Mouse (Mus musculus) cerebellum, adult 11 months (tissue): ENCODE data around the gene Podn.
A peak's percentile ranks its signal among the peaks of the same experiment; 100 is the strongest.
"Not testable (repeated sequence)": the region's sequence is repeated elsewhere in the genome, so short reads cannot be mapped to it uniquely, and the experiment has no call there.

ENCODE experiments used
- DNase-seq: peaks from one replicate; pipeline ENCODE4 v3.0.0; 2022

Gene Podn

DNA sequence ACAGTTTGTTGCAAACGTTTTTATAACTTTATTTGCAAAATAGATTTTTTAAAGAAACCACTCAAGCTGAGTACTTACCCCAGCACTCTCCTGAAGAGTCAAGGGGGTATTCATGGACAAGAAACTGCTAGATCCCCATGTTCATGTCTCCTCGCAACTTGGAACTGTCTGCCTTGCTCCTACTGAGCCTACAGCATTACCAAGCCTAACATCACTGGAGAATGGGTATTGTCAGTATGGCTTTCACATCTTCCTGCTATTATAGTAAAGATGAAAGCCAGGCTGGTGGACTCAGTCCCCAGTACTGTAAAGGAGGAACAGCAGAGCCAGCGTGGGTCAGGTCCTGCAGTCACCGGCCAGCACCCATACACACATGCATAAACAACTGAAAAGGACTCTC, at the start of gene Podn:
Podn (minus strand) TSS at position 101 of the 400 bp plus-strand sequence.
- DNase-seq: no peak

DNA sequence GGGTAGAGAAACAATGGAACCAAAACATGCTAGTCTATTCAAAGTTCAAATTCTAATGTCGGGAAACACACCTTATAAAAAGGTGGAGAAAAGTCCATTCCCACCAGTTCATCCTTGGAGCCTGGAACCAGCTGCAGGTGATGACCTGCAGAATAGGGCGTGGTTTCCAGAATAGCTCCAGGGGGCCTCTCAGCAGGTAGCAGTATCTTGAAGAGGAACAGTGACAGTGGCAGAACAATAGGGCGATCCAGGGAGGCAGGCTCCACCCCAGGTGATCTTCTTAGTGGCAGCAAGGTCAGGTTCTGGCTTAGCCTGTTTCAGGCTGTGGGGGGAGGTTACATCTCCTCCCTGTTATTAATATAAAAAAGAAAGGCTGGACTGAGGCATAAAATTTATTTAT, 49.3 kb upstream of the Podn start:
- not testable (repeated sequence) for DNase-seq

DNA sequence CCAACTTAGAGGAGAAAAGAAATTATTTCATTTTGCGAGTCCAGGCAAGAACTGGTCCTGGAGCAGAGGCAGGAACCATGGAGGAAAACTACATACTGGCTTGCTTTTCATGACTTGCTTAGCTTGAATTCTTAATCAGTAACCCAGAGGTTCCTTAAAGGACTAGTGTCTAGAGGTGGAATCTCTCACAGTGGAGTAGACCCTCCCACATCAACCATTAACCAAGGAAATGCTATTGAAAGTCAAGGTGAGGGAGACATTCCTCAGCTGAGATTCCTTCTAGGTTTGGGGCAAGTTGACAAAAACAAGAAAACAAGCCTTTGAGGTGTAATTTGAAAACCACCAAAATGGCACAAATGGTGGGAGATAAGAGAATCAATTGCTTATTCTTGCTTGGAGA, 48.6 kb upstream of the Podn start, which contains the start of gene Scp2:
Scp2 (minus strand) TSS at position 119 of the 400 bp plus-strand sequence.
- no peak for DNase-seq

DNA sequence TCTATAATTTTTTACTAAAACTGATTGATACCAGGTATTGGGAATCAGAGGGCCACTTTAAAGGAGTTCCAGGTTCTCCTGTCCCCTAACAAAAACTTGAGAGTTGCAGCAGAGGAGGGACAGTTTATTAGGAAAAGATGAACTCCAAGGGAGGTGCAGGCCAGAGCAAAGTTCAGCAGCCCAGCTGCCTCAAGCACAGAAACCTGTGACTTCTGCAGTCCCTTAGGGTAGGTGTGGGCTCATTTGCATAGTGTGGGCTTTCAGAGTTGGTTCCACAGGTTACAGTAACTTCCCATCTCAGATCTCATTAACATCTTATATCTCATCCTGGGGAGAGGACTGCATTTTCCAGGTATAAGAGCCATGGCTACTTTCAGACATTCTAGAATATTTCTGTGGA, 47.5 kb upstream of the Podn start:
- no peak for DNase-seq

DNA sequence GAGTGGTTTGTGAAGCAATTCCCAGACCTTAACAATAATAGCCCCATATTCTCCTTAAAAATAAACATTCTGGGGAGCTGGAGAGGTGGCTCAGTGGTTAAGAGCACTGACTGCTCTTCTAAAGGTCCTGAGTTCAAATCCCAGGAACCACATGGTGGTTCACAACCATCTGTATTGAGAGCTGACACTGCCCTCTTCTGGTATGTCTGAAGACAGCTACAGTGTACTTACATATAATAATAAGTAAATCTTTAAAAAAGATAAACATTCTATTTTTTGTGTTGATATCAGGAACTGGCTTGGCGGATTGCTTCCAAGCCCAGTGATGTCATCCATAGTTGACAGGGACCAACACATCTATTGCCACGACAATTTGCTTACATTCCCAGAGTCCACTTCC, 46.9 kb upstream of the Podn start:
- not testable (repeated sequence) for DNase-seq

DNA sequence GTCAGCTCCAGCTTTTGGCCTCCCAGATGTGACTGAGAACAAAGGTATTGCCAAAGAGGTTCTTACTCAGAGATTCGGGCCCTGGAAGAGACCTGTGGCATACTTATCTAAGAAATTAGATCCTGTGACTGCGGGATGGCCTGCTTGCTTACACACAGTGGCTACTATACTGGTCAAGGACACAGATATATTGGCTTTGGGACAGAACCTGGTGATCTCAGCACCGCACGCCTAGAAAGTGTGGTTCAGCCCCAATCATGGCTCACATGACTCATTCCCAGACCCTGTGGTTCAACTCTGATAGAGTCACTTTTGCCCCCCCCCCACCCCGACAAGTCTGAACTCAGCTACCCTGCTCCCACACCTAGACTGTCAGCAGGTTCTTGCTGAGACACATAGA, 40.7 kb upstream of the Podn start:
- no peak for DNase-seq

DNA sequence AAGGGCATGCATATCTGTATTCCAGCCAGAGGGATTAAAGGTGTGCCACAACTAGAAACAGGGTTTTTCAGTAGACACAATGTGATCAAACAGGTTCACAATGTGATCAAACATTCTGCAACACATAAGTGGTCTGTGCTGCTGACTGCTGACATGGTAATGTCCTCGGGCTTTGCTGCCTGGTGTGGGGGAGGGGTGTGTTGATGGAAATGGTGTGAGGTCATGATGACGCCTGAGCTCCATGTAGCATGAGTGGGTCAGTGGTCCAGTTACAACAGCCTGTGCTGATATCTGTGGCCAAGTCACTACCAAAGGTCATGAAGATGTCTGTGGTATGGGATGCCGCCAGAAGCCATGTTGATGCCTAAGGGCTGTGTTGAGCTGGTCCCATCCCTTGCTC, 34.2 kb upstream of the Podn start:
- no peak for DNase-seq

DNA sequence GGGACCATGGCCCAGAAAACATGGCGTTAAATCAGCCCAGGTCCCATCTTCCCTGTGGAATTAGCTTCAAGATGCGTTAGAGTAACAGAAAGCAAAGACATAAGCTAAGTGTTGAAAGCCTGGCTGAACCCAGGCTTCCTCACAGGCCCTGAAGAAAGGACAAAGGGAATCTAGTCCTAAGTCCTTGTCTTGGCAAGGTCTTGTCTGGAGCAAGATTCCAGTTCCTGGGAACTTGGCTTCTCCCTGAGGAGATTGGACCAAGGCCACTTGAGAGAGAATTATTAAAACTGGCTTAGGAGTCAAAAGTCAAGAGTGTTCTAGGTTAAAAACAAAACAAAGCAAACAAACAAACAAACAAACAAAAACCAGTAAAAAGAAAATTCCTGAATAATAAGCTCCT, 32.1 kb upstream of the Podn start:
- DNase-seq: no peak

DNA sequence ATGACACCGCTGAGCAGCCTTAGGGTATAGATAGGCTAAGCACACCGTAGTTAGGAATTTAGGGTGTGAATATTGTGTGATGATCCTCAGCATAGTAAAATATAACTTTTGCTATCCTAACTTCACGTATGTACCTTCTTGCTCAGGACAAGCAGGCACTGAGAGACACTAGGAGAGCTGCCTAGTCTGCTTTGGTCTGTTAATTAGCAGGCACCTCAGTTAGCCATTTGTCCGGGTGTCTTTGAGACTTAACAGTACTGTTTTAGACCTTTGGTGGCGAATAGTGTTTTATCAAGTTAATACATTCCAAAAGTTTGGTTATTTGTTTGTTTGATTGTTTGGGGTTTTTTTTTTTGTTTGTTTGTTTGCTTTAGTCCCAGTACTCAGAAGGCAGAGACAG, 31.3 kb upstream of the Podn start:
- DNase-seq: no peak

DNA sequence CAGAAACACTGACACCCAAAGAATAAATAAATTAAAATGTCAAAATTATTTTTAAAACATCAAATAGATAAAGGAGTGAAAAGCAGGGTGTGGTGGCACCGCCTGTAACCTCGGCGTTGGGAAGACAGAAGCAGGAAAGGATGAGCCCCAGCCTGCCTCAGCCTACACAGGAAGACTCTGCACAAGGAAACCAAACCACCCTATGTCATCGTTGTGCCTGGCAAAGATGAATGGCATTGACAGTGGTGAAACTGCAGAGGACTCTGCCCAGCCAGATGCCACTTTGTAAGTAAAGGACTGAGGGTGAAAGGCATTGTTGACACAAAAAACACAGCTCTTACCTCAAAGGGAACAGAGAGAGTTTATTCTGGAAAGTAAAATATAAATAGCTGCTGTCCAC, 30.0 kb upstream of the Podn start:
- no peak for DNase-seq

DNA sequence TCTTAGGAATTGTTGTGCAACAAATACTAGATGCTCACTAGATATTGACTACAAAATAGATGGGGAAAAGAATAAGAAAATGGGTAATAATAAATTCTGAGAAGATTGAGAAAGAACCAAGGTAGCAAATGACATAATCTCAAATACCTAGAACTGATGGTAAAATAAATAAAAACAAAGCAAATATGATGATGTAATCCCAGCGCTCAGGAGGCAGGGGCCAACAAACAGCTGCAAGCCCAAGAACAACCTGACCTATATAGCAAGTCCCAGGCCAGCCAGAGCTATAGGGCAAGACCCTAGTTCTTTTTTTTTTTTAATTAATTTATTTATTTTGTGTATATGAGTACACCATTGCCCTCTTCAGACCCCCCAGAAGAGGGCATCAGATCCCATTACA, 27.9 kb upstream of the Podn start:
- DNase-seq: no peak

DNA sequence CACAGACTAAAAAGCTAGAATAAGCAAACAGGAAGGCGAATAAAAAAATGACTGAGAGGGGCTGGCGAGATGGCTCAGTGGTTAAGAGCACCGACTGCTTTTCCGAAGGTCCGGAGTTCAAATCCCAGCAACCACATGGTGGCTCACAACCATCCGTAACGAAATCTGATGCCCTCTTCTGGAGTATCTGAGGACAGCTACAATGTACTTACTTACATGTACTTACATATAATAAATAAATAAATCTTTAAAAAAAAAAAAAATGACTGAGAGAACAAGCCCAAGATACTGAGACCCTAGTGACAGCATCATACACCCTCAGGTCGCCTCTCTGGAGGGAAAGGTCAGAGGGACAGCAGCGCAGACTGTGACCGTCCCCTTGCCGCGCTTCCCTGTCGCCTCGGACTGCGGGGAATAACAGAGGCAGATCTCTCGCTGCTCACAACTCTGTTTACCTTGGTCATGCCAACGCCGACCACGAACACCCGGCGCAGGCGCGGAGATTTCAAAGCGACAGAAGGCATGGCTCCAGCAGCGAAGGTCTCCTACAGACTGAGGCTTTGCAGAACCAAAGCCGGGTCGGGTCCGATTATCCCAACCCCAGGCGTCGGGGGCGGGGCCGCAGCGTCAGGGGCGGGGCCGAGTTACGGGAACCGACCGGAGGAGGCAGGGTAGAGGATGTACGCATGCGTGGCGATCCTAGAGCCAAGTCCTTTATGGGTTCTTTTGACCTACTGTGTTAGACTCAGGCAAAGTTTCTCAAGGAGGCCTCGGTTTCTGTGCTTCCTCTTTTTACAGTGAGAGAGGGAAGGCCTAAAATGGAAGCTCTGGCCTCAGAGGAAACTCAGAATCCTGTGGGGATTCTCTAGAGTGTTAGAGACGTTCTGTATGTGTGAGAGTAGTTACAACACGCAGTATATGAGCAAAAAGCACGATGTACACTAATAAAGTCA, 22.0 kb upstream of the Podn start:
- DNase-seq: peak; percentile 95

DNA sequence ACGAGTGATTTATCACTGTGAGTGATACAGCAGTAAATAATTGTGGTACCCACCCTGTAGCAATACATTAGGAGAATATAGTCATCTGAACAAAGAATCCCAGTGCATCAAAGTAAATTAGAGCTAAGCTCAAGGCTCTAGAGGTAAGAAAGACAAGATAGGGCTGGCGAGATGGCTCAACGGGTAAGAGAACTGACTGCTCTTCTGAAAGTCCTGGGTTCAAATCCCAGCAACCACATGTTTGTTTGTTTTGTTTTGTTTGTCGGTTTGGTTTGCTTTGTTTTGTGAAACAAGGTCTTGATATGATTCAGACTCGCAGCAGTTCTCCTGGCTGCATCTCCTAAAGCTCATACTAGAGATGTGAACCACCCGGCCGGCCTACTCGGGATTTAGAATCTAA, 21.2 kb upstream of the Podn start:
- DNase-seq: peak; percentile 9

DNA sequence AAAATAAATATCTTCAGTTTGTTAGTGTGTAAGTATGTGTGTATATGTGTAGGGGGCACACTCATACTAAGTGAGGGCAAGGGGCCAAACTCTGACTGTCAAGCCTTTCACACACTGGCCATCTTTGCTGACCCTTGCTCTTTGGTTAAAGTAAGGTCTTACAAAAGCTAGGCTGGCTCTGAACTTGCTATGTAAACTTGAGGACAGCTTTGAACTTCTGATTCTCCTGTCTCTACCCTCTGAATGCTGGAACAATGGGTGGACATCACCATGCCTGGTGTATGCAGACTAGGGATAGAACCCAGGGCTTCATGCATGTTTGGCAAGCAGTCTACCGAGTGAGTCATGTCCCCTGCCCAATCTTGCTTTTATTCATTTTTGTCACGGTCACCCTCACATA, 20.2 kb upstream of the Podn start:
- no peak for DNase-seq

DNA sequence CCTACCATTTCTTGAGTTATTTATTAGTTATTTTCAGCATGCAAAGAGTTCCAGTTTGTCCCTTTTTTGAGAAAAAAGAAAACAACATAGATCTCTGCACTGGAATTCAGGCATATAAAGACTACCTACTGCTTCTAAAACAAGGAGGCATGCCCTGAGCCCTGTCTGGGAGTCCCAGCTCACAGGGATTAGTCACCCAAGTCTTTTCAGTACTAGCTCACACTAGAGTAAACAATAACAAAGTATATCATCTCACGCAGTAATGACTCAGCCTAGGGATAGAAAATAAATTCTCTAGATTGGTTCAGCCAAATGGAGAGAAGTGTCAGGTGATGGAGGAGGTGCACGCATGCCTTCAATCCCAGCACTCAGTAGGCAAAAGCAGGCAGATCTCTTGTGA, 14.5 kb upstream of the Podn start:
- no peak for DNase-seq

DNA sequence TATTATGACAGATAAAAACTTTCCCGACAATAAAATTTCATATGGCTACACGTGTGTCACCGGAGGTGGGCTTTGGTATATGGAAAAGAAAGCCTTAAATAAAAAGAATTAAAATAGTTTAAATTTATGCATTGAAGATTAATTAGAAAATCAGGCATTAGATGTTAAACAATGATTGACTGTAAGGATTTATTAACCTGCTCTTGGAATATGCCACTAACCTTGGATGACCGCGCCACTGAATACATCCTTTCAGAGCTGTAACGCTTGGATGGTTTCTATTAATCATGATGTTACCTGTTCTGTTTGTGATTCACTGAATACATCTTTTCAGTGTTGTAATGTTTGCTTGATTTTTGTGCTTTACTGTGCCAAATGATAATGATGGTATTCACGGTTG, 13.5 kb upstream of the Podn start:
- no peak for DNase-seq

DNA sequence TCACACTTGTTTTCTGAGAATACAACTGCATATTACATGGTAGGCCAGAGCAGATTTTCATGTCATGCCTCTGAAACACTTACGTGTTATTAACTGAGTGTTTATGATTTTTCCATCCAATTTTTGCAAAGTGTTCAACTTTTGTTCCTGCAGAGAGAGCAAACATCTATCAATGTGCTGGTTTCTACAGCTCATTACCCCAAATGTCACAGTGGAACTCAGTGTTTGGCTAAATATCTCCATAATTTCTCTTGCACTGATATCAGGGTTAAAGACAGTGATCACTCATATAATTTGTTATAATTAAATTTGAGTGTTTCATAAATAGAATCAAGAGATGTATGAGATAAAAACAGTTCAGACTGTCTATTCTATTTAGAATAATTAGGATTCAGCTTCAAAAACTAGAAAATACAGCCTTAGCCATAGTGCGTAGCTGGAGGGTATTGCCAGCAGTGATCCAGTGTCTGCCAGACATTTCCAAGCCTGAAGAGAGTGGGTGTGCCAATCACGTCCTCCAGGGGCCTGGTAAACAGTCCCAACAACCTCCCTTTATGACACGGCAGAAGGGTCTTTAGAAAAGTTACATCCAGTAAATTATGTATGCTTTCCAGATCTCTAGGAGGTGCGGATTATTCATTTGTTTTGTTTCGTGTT, 3.4 kb downstream of the Podn start:
- DNase-seq: no peak

DNA sequence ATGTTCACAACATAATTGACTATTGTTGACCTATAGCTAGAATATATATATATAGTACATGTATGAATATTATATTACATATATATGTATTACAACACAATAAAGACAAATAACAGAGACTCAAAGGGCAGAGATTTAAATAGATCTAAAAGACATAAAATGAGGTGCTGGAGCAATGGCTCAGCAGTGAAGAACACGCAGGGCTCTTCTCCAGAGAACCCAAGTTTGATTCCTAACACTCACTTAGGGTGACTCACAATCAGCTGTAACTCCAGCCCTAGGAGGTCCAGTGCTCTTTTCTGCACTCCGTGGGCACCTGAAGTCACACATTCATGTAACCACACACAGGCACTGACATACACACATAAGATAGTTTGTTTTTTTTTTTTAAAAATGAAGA, 12.3 kb downstream of the Podn start:
- DNase-seq: no peak

DNA sequence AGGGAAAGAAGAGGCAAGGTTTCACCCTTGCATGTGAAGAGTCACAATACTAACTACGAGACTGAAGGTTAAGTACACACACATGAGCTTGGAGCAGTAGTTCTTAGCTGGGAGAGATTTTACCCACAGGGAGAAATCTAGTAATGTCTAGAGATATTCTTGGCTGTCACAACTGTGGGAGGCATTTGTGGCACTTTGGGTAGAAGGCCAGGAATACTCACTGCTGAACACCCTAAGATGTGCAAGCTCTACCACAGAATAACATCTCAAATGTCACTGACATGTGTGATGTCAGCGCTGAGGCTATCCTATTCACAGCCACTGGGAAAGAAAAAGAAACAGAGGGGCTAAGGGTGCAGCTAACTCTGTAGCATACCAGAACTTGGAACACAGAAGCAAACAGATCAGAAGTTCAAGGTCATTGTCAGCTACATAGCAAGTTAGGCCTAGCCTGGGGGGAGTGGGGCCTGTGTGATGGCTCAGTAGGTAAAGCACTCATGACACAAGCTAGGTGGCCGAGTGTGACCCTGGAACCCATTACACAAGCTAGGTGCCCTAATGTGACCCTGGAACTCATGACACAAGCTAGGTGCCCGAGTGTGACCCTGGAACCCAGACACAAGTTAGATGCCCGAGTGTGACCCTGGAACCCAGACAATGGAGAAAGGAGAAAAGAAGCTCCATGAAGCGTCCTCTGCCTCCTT, 13.1 kb downstream of the Podn start:
- DNase-seq: no peak

DNA sequence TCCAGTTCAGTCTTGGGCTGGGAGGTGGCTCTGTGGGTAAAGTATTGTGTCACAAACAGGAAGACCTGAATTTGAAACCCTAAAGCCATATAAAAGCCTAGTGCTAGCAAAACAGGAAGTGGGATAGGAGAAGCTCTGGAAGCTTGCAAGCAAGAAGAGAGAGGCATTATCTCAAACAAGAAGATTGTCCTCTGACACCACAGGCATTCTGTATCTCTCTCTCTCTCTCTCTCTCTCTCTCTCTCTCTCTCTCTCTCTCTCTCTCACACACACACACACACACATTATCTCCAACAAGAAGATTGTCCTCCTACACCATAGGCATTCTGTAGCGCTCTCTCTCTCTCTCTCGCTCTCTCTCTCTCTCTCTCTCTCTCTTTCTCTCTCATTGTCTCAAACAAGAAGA, 13.8 kb downstream of the Podn start:
- no peak for DNase-seq

DNA sequence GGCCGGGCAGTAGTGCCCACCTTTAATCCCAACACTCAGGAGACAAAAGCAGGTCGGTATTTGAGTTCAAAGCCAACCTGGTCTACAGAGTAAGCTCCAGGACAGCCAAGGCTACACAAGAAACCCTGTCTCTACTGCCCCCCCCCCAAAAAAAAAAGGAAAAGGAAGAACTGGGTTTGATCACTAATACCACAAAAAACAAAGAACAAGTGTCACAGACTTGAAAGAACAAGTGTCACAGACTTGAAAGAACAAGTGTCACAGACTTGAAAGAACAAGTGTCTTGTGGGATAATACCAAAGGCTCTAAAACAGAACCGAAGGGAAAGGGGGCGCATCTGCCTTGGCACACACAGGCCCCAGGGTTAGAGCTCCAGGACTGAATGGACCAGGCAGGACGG, 15.4 kb downstream of the Podn start:
- no peak for DNase-seq

DNA sequence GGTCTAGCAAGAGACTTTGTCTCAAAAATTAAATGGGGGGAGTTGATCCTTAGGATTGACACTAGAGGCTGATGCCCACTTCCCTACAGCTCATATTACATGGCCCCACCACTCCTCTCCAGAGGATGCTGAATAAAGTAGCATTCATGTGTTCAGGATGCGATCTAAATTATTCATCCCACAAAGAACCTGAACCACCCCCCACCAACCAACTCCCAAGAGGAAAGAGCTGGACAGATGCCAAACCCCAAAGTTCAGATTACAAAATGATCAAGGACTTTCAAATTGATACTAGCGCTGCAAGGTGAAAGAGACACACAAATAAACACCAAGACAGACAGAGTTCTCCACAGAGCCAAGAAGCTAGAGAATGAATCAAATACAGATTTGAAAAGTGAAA, 16.5 kb downstream of the Podn start:
- DNase-seq: no peak

DNA sequence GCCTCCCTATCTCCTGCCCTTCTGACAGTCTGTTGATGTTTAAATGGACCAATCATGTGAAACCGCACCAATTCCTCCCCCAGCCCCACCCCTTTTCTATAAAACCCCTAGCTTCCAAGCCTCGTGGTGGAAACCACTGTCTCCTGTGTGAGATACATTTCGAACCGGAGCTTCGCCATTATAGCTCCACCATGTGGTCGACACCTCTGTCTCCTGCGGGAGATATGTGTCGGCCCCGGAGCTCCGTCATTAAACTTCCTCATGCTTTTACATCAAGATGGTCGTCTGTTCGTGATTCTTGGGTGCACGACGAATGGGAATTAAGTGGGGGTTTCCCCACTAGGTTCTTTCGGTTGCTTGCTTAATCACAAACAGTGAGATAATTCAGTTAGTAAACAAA, 17.1 kb downstream of the Podn start:
- not testable (repeated sequence) for DNase-seq
